In the genomic region with DNA sequence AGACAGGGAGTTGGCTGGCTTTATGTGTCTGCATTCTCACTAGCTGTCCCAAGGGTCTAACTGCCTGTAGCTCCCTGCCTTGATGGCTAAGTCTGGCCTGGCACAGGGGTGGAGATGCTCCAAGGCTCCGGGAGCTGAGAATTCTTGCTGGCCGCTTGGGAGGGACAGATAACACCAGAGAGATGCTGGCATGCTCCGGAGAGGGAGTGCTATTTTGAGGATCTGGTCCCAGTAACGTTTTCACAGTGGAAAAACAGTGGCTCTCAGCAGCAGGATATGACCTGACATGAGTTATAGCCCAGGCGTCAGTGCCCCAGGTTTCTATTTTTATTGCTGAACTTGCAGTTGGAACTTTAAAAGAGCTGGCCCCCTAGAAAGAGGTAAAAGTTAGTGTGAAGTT, we compare ENCODE assay signal across 19 mouse cellular contexts. TPM values are rescaled to one million over a fixed set of nuclear protein-coding genes. Genes with fewer than 3 reads are reported as not detected.
DNase-seq lines count a peak whose midpoint lies in the region; ATAC-seq and TF ChIP-seq lines count a peak whose summit lies in the region.
"Had no signal": no experiment of that assay in that cellular context is flagged by ENCODE, and none has a peak within 500 bp of the region (broad histone marks: within the 10 kb centered on the region; RNA-seq: fewer than 3 reads in every experiment).

No protein-coding gene starts in this region.

- ATAC-seq in heart, postnatal 0 days (ENCODE audit: insufficient read depth, low read depth), result peak; percentile 53
- no peak for ATAC-seq in forebrain, embryonic 11.5 days (replicated peaks; ENCODE audit: low FRiP score)
- ATAC-seq: liver, embryonic 12.5 days had no signal

- 0 out of 2 replicates have a peak, but pooled peaks cover 2% of the 10 kb centered on the region for H3K9me3 ChIP-seq in heart, postnatal 0 days (replicated peaks; ENCODE audit: control insufficient read depth, low read length)
- H3K9me3 ChIP-seq in forebrain, embryonic 11.5 days (ENCODE audit: control insufficient read depth, low read length), result no peaks in the 10 kb centered on the region
- H3K9me3 ChIP-seq: forebrain, embryonic 12.5 days; liver, embryonic 12.5 days had no signal

- peak; percentile 16 for DNase-seq in kidney, adult 2 months
- DNase-seq in kidney, adult 9 months, result no peak
- peak; percentile 22 to 48 for DNase-seq in heart, adult 2 months
- peak; percentile 55 for DNase-seq in heart, postnatal 0 days (ENCODE audit: low spot score)
- peak; percentile 4 to 6 for DNase-seq in kidney, postnatal 36 days
- DNase-seq in thymus, postnatal 0 days (ENCODE audit: low spot score), result no peak
- DNase-seq in forebrain, embryonic 11.5 days (ENCODE audit: low spot score), result no peak
- DNase-seq in liver, result no peak
- DNase-seq: adrenal gland, adult 8-10 months; B cell, adult 2 months; cerebellum, postnatal 14 days; thymus, adult 2 months had no signal

- 0 out of 2 replicates have a peak, but pooled peaks have one; percentile 30 for TF ChIP-seq EP300 in heart, adult 2 months (IDR thresholded peaks at IDR 0.05; ENCODE audit: insufficient read depth, low read depth, low read length)
- no peak for TF ChIP-seq EP300 in heart, postnatal 0 days (IDR thresholded peaks at IDR 0.05; ENCODE audit: low read depth)

- H3K4me1 ChIP-seq in kidney, adult 2 months (ENCODE audit: control insufficient read depth, insufficient read depth, low read length), result no peaks in the 10 kb centered on the region
- H3K4me1 ChIP-seq in heart, adult 2 months (ENCODE audit: control insufficient read depth, insufficient read depth, low read length), result 0 out of 2 replicates have a peak, but pooled peaks cover 1% of the 10 kb centered on the region
- H3K4me1 ChIP-seq in heart, postnatal 0 days (ENCODE audit: control insufficient read depth, insufficient read depth), result peaks cover 4% of the 10 kb centered on the region; the same call in 1 of the 2 replicates
- no peaks in the 10 kb centered on the region for H3K4me1 ChIP-seq in forebrain, embryonic 11.5 days (replicated peaks; ENCODE audit: control insufficient read depth, insufficient read depth, low read length)
- H3K4me1 ChIP-seq: forebrain, embryonic 12.5 days; liver, embryonic 12.5 days had no signal

- H3K36me3 ChIP-seq in kidney, adult 2 months (ENCODE audit: control insufficient read depth, insufficient read depth, low read length), result no peaks in the 10 kb centered on the region
- H3K36me3 ChIP-seq in heart, adult 2 months (ENCODE audit: control insufficient read depth, insufficient read depth, low read length), result no peaks in the 10 kb centered on the region
- no peaks in the 10 kb centered on the region for H3K36me3 ChIP-seq in heart, postnatal 0 days (replicated peaks; ENCODE audit: control insufficient read depth, insufficient read depth, low read length)
- H3K36me3 ChIP-seq in forebrain, embryonic 11.5 days (ENCODE audit: control insufficient read depth, insufficient read depth, low read length), result no peaks in the 10 kb centered on the region
- H3K36me3 ChIP-seq: forebrain, embryonic 12.5 days; liver, embryonic 12.5 days had no signal

- no peaks in the 10 kb centered on the region for H3K79me2 ChIP-seq in heart, adult 2 months (replicated peaks; ENCODE audit: control insufficient read depth, insufficient read depth, low read length)

- no peak overlapping the region for H3K4me3 ChIP-seq in kidney, adult 2 months (ENCODE audit: insufficient read depth, low read depth, low read length)
- H3K4me3 ChIP-seq in heart, adult 2 months, result no peak overlapping the region
- H3K4me3 ChIP-seq in heart, postnatal 0 days (ENCODE audit: low read depth, low read length), result no peak overlapping the region
- no peak overlapping the region for H3K4me3 ChIP-seq in forebrain, embryonic 11.5 days (ENCODE audit: low read depth, low read length)
- H3K4me3 ChIP-seq: forebrain, embryonic 12.5 days; liver, embryonic 12.5 days had no signal

- TF ChIP-seq CTCF in kidney, adult 2 months (conservative IDR thresholded peaks at IDR 0.05; ENCODE audit: insufficient read depth, insufficient read length, low read depth, low read length), result no peak
- no peak for TF ChIP-seq CTCF in heart, adult 2 months (IDR thresholded peaks at IDR 0.05)
- no peak for TF ChIP-seq CTCF in heart, postnatal 0 days (IDR thresholded peaks at IDR 0.05; ENCODE audit: low read depth)

- intact Hi-C loops in heart, adult 2 months (cut with DNase I), result no loop called here

- H3K9ac ChIP-seq in heart, adult 2 months (ENCODE audit: low read depth, low read length), result no peak overlapping the region
- no peak overlapping the region for H3K9ac ChIP-seq in heart, postnatal 0 days (replicated peaks; ENCODE audit: low read depth, low read length)
- H3K9ac ChIP-seq in forebrain, embryonic 11.5 days (ENCODE audit: low read length), result no peak overlapping the region
- H3K9ac ChIP-seq: forebrain, embryonic 12.5 days; liver, embryonic 12.5 days had no signal

- WGBS in kidney, adult 2 months, result 23% methylated on average over 5 of the region's 5 CpGs
- WGBS in heart, adult 2 months, result 7% methylated on average over 5 of the region's 5 CpGs
- 5% methylated on average over 5 of the region's 5 CpGs for WGBS in heart, postnatal 0 days
- 72% methylated on average over 5 of the region's 5 CpGs for WGBS in forebrain, embryonic 11.5 days

- H3K27me3 ChIP-seq in kidney, adult 2 months (replicated peaks; ENCODE audit: control insufficient read depth, insufficient read depth, low read length), result no peaks in the 10 kb centered on the region
- no peaks in the 10 kb centered on the region for H3K27me3 ChIP-seq in heart, adult 2 months (ENCODE audit: control insufficient read depth, insufficient read depth, low read length)
- H3K27me3 ChIP-seq in heart, postnatal 0 days (ENCODE audit: control insufficient read depth, insufficient read depth, low read length), result no peaks in the 10 kb centered on the region
- no peaks in the 10 kb centered on the region for H3K27me3 ChIP-seq in forebrain, embryonic 11.5 days (ENCODE audit: control insufficient read depth, insufficient read depth, low read length)
- H3K27me3 ChIP-seq: forebrain, embryonic 12.5 days; liver, embryonic 12.5 days had no signal

- TF ChIP-seq POLR2A in kidney, adult 2 months (IDR thresholded peaks at IDR 0.05; ENCODE audit: low read depth, low read length), result no peak
- no peak for TF ChIP-seq POLR2A in heart, adult 2 months (IDR thresholded peaks at IDR 0.05; ENCODE audit: insufficient read depth, low read depth, low read length)

- H3K27ac ChIP-seq in kidney, adult 2 months (ENCODE audit: insufficient read depth, low read depth, low read length), result no peak overlapping the region
- H3K27ac ChIP-seq in heart, adult 2 months, result peak overlapping the region; percentile 64
- H3K27ac ChIP-seq in heart, postnatal 0 days (ENCODE audit: low read depth), result peak overlapping the region; percentile 51; the same call in 1 of the 2 replicates
- H3K27ac ChIP-seq in forebrain, embryonic 11.5 days (ENCODE audit: low read depth, low read length), result no peak overlapping the region
- H3K27ac ChIP-seq: forebrain, embryonic 12.5 days; liver, embryonic 12.5 days had no signal

- H3K4me2 ChIP-seq in heart, postnatal 0 days (ENCODE audit: low read depth, low read length), result no peak overlapping the region
- H3K4me2 ChIP-seq in forebrain, embryonic 11.5 days (ENCODE audit: low read depth, low read length, severe bottlenecking), result no peak overlapping the region
- H3K4me2 ChIP-seq: forebrain, embryonic 12.5 days; liver, embryonic 12.5 days had no signal

RNA-seq across cellular contexts. Expression of a gene that starts 39.4 kb away (rescaled TPM):
- polyA plus RNA-seq in kidney, adult 2 months (2012; rRNA removed), result 0.34 TPM in 1 of 2 replicates, not detected in the other
- total RNA-seq in heart, adult 2 months (2021), result under 1 TPM in 1 of 2 experiments, not detected in 1; 0.31 TPM
- polyA plus RNA-seq in heart, adult 2 months (2012; rRNA removed), result 0.04 TPM in 1 of 2 replicates, not detected in the other
- total RNA-seq in heart, postnatal 0 days (2014; rRNA removed; ENCODE audit: low replicate concordance), result not detected in 2 replicates
- polyA plus RNA-seq in heart, postnatal 0 days (2015; fragmentation: Nextera tagmentation; extraction: Ambion mirVana), result 0.11 and 0.25 TPM in 2 replicates
- polyA plus RNA-seq in thymus, postnatal 0 days (2015; fragmentation: Nextera tagmentation; extraction: Ambion mirVana), result 12.0 and 16.3 TPM in 2 replicates
- not detected in 2 replicates for polyA plus RNA-seq in forebrain, embryonic 11.5 days (2014; fragmentation: Nextera tagmentation; extraction: Ambion mirVana)
- total RNA-seq: layer of hippocampus, adult 8-10 months; left cerebral cortex, postnatal 25 days; megakaryocyte-erythroid progenitor cell, adult 5-6 weeks had no signal
- polyA plus RNA-seq: forebrain, embryonic 12.5 days; neural tube, embryonic 14.5 days had no signal

RNA-seq across cellular contexts. Expression of a gene that starts 40.5 kb away (rescaled TPM):
- 7.8 TPM in 1 of 2 replicates, not detected in the other for polyA plus RNA-seq in kidney, adult 2 months (2012; rRNA removed)
- under 1 TPM; 0.14 to 0.42 TPM for total RNA-seq in heart, adult 2 months (2021)
- polyA plus RNA-seq in heart, adult 2 months (2012; rRNA removed), result 0.06 and 0.18 TPM in 2 replicates
- 4.3 TPM in 1 of 2 replicates, not detected in the other for total RNA-seq in heart, postnatal 0 days (2014; rRNA removed; ENCODE audit: low replicate concordance)
- 0.78 and 0.81 TPM in 2 replicates for polyA plus RNA-seq in heart, postnatal 0 days (2015; fragmentation: Nextera tagmentation; extraction: Ambion mirVana)
- 1.3 and 1.7 TPM in 2 replicates for polyA plus RNA-seq in thymus, postnatal 0 days (2015; fragmentation: Nextera tagmentation; extraction: Ambion mirVana)
- polyA plus RNA-seq in forebrain, embryonic 11.5 days (2014; fragmentation: Nextera tagmentation; extraction: Ambion mirVana), result 0.19 and 0.40 TPM in 2 replicates
- total RNA-seq: megakaryocyte-erythroid progenitor cell, adult 5-6 weeks; monocyte, adult 5-6 weeks had no signal

Comparison
In these comparisons a context has a peak if more than half of its experiments do, and no peak if none do; other contexts are left out.
1. DNase-seq: peak in kidney, adult 2 months (single experiment), heart, adult 2 months (2 of 2), heart, postnatal 0 days (single experiment) and kidney, postnatal 36 days (2 of 2); none in kidney, adult 9 months (single experiment), thymus, postnatal 0 days (single experiment), forebrain, embryonic 11.5 days (single experiment) and liver (single experiment).
2. H3K27ac ChIP-seq: peak in heart, adult 2 months (single experiment) and heart, postnatal 0 days (single experiment); none in kidney, adult 2 months (single experiment) and forebrain, embryonic 11.5 days (single experiment).